Mouse (Mus musculus) liver, embryonic 14.5 days (tissue): ENCODE measurements at regions not wholly inside any gene's neighbourhood (a gene's known extent, or its start where the extent isn't known, plus 50 kb on each side); places are given as distances from the start of the nearest gene placed in this dataset.

ENCODE experiments used
- CTCF ChIP-seq: IDR thresholded peaks from 2 replicates; pipeline ENCODE4 v1.5.1; 2016; ENCODE audit warnings: antibody characterized with exemption, low read depth, control low read depth
- EP300 ChIP-seq: IDR thresholded peaks from 2 replicates; pipeline ENCODE4 v1.6.1; 2016; ENCODE audit warnings: antibody characterized with exemption, low read depth

- no peak for TF ChIP-seq EP300
- no peak for TF ChIP-seq CTCF
Measured at GRCm38 (mm10) chr6:81738466-81738865, 185.0 kb upstream of the Gcfc2 start.
